9 mouse cellular contexts compared by ENCODE assay signal in genomic region chr4:124276741-124277455, GRCm38 (mm10).
DNase-seq lines count a peak whose midpoint lies in the region; ATAC-seq lines count a peak whose summit lies in the region.
"Had no signal": no experiment of that assay in that cellular context is flagged by ENCODE, and none has a peak within 500 bp of the region (broad histone marks: within the 10 kb centered on the region; RNA-seq: fewer than 3 reads in every experiment).

No protein-coding gene starts in this region.

- H3K27ac ChIP-seq in liver, embryonic 11.5 days (ENCODE audit: low read depth, low read length), result no peak overlapping the region
- H3K27ac ChIP-seq in embryonic facial prominence, embryonic 15.5 days (replicated peaks), result peak overlapping the region; percentile 58; the same call in 1 of the 2 replicates
- H3K27ac ChIP-seq in hindbrain, embryonic 16.5 days (ENCODE audit: low read depth, low read length), result peak overlapping the region; percentile 67
- H3K27ac ChIP-seq in lung, embryonic 16.5 days (ENCODE audit: low read length), result no peak overlapping the region
- H3K27ac ChIP-seq: macrophage had no signal

- no peak overlapping the region; the same call in 1 of the 2 replicates for H3K9ac ChIP-seq in liver, embryonic 11.5 days (ENCODE audit: low read depth, low read length)
- no peak overlapping the region for H3K9ac ChIP-seq in embryonic facial prominence, embryonic 15.5 days
- H3K9ac ChIP-seq in hindbrain, embryonic 16.5 days (ENCODE audit: low read depth, low read length), result no peak overlapping the region; the same call in 1 of the 2 replicates
- H3K9ac ChIP-seq in lung, embryonic 16.5 days (ENCODE audit: low read length), result peak overlapping the region; percentile 3; the same call in 1 of the 2 replicates

- peaks cover 26% of the 10 kb centered on the region for H3K27me3 ChIP-seq in liver, embryonic 11.5 days (replicated peaks; ENCODE audit: control insufficient read depth, insufficient read depth, low read length)
- H3K27me3 ChIP-seq in embryonic facial prominence, embryonic 15.5 days, result peaks cover 6% of the 10 kb centered on the region; the same call in 1 of the 2 replicates
- H3K27me3 ChIP-seq in hindbrain, embryonic 16.5 days (replicated peaks; ENCODE audit: control insufficient read depth, insufficient read depth, low read length), result peaks cover 18% of the 10 kb centered on the region; the same call in 1 of the 2 replicates
- H3K27me3 ChIP-seq in lung, embryonic 16.5 days (ENCODE audit: control insufficient read depth, insufficient read depth, low read depth, low read length), result no peaks in the 10 kb centered on the region; the same call in none of the 2 replicates

- DNase-seq in liver, embryonic 11.5 days (ENCODE audit: low spot score), result peak; percentile 36
- DNase-seq in liver, result no peak
- no peak for DNase-seq in thymus, postnatal 4 days
- DNase-seq in spleen, adult 18-20 months, result no peak
- DNase-seq in gastrocnemius, postnatal 4 days (ENCODE audit: low spot score in 2 of 2), result no peak

- H3K4me3 ChIP-seq in liver, embryonic 11.5 days (ENCODE audit: low read depth, low read length), result peak overlapping the region; percentile 31
- H3K4me3 ChIP-seq in embryonic facial prominence, embryonic 15.5 days (replicated peaks), result peak overlapping the region; percentile 40
- peak overlapping the region; percentile 40 for H3K4me3 ChIP-seq in hindbrain, embryonic 16.5 days (ENCODE audit: low read length)
- peak overlapping the region; percentile 53 for H3K4me3 ChIP-seq in lung, embryonic 16.5 days (ENCODE audit: low read length)

- WGBS in liver, embryonic 11.5 days, result 11% methylated on average over 21 of the region's 21 CpGs
- WGBS in embryonic facial prominence, embryonic 15.5 days, result 2% methylated on average over 21 of the region's 21 CpGs
- 3% methylated on average over 21 of the region's 21 CpGs for WGBS in hindbrain, embryonic 16.5 days
- 4% methylated on average over 21 of the region's 21 CpGs for WGBS in lung, embryonic 16.5 days

- no peaks in the 10 kb centered on the region for H3K4me1 ChIP-seq in liver, embryonic 11.5 days (replicated peaks; ENCODE audit: control insufficient read depth, insufficient read depth, low read length)
- H3K4me1 ChIP-seq in embryonic facial prominence, embryonic 15.5 days, result peaks cover 23% of the 10 kb centered on the region
- peaks cover 18% of the 10 kb centered on the region for H3K4me1 ChIP-seq in hindbrain, embryonic 16.5 days (ENCODE audit: control insufficient read depth, insufficient read depth, low read depth, low read length)
- H3K4me1 ChIP-seq in lung, embryonic 16.5 days (replicated peaks; ENCODE audit: control insufficient read depth, insufficient read depth, low read length), result peaks cover 17% of the 10 kb centered on the region

- peak overlapping the region; percentile 66 for H3K4me2 ChIP-seq in liver, embryonic 11.5 days
- H3K4me2 ChIP-seq in embryonic facial prominence, embryonic 15.5 days (replicated peaks), result peak overlapping the region; percentile 85
- peak overlapping the region; percentile 77 for H3K4me2 ChIP-seq in hindbrain, embryonic 16.5 days (ENCODE audit: low read length)
- peak overlapping the region; percentile 90 for H3K4me2 ChIP-seq in lung, embryonic 16.5 days (ENCODE audit: low read depth, low read length)

- ATAC-seq in liver, embryonic 11.5 days (replicated peaks; ENCODE audit: low FRiP score), result no peak
- ATAC-seq in embryonic facial prominence, embryonic 15.5 days (ENCODE audit: insufficient number of reproducible peaks, low FRiP score, low TSS enrichment, low read depth), result peak; percentile 45; the same call in 1 of the 2 replicates
- peak; percentile 86 for ATAC-seq in hindbrain, embryonic 16.5 days
- peak; percentile 65 for ATAC-seq in lung, embryonic 16.5 days (ENCODE audit: low read depth)

- no peaks in the 10 kb centered on the region for H3K9me3 ChIP-seq in liver, embryonic 11.5 days (ENCODE audit: control insufficient read depth, low read length)
- H3K9me3 ChIP-seq in embryonic facial prominence, embryonic 15.5 days (replicated peaks), result no peaks in the 10 kb centered on the region
- no peaks in the 10 kb centered on the region for H3K9me3 ChIP-seq in hindbrain, embryonic 16.5 days (ENCODE audit: control insufficient read depth, low read length)
- H3K9me3 ChIP-seq in lung, embryonic 16.5 days (ENCODE audit: control insufficient read depth, low read length), result no peaks in the 10 kb centered on the region

- H3K36me3 ChIP-seq in liver, embryonic 11.5 days (ENCODE audit: control insufficient read depth, insufficient read depth, low read length), result no peaks in the 10 kb centered on the region
- H3K36me3 ChIP-seq in embryonic facial prominence, embryonic 15.5 days, result no peaks in the 10 kb centered on the region
- H3K36me3 ChIP-seq in hindbrain, embryonic 16.5 days (ENCODE audit: control insufficient read depth, insufficient read depth, low read length), result no peaks in the 10 kb centered on the region
- no peaks in the 10 kb centered on the region for H3K36me3 ChIP-seq in lung, embryonic 16.5 days (ENCODE audit: control insufficient read depth, insufficient read depth, low read length)

Comparison
In these comparisons a context has a peak if more than half of its experiments do, and no peak if none do; other contexts are left out.
1. H3K27ac ChIP-seq: peak in embryonic facial prominence, embryonic 15.5 days (single experiment) and hindbrain, embryonic 16.5 days (single experiment); none in liver, embryonic 11.5 days (single experiment) and lung, embryonic 16.5 days (single experiment).
2. Peak in every context shown above with its lines, with median percentiles within 50 percentile points of each other: H3K4me2 ChIP-seq and H3K4me3 ChIP-seq.